Comparison of ENCODE assay signal across 10 mouse cellular contexts in the genomic region with DNA sequence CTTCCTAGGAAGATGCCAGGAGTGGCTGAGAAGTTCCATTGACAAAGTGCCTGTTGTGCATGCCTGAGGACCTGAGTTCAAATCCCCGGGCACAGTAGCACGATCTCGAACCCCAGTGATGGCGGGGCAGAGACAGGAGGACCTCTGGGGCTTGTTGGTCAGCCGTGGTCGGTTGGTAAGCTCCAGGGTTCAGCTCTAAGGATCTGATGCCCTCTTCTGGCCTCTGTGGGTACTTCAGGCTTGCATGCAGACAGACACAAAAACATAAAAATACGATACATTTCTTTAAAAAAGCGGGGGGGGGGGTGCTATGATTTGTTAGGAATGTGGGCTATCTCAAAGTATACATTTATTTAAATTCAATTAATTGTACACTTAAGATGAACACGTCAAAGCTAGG. TPM values are rescaled to one million over a fixed set of nuclear protein-coding genes. Genes with fewer than 3 reads are reported as not detected.
A peak's percentile ranks its signal among the peaks of the same experiment; 100 is the strongest.
DNase-seq lines count a peak whose midpoint lies in the region; ATAC-seq lines count a peak whose summit lies in the region.
"Had no signal": no experiment of that assay in that cellular context is flagged by ENCODE, and none has a peak within 500 bp of the region (broad histone marks: within the 10 kb centered on the region; RNA-seq: fewer than 3 reads in every experiment).

No protein-coding gene starts in this region.

- H3K4me3 ChIP-seq in intestine, embryonic 14.5 days (ENCODE audit: low read depth, low read length), result no peak overlapping the region
- H3K4me3 ChIP-seq in intestine, embryonic 16.5 days (ENCODE audit: low read length), result no peak overlapping the region
- H3K4me3 ChIP-seq in limb, embryonic 10.5 days, result no peak overlapping the region
- H3K4me3 ChIP-seq in hindbrain, embryonic 14.5 days (replicated peaks; ENCODE audit: low read length), result no peak overlapping the region
- H3K4me3 ChIP-seq: embryonic facial prominence, embryonic 15.5 days; liver, embryonic 15.5 days had no signal

- intact Hi-C loops in gastrocnemius, postnatal 14 days (cut with DNase I; ENCODE audit: low total_unique reads), result no loop called here

- 0 out of 2 replicates have a peak, but pooled peaks cover 3% of the 10 kb centered on the region for H3K9me3 ChIP-seq in intestine, embryonic 14.5 days (ENCODE audit: control insufficient read depth, low read length)
- no peaks in the 10 kb centered on the region for H3K9me3 ChIP-seq in intestine, embryonic 16.5 days (ENCODE audit: control insufficient read depth, low read length)
- 0 out of 2 replicates have a peak, but pooled peaks cover 5% of the 10 kb centered on the region for H3K9me3 ChIP-seq in limb, embryonic 10.5 days (replicated peaks)
- no peaks in the 10 kb centered on the region for H3K9me3 ChIP-seq in hindbrain, embryonic 14.5 days (ENCODE audit: control insufficient read depth, low read length)
- H3K9me3 ChIP-seq: embryonic facial prominence, embryonic 15.5 days; liver, embryonic 15.5 days had no signal

- peak; percentile 73 for DNase-seq in intestine, embryonic 14.5 days (ENCODE audit: low spot score)
- DNase-seq in A20 (ENCODE audit: low read depth, low spot score), result peak; percentile 71
- peak; percentile 28 for DNase-seq in MEL-GATA-1-ER (ENCODE audit: extremely low read depth, low read depth)
- DNase-seq in limb, embryonic 10.5 days (ENCODE audit: low spot score), result peak; percentile 68
- no peak for DNase-seq in urinary bladder, postnatal 25 days (ENCODE audit: low spot score)
- DNase-seq in gastrocnemius, postnatal 14 days, result no peak
- no peak for DNase-seq in hindbrain, embryonic 14.5 days (ENCODE audit: low spot score)

- WGBS in intestine, embryonic 14.5 days, result 60% methylated on average over 9 of the region's 9 CpGs
- 61% methylated on average over 9 of the region's 9 CpGs for WGBS in intestine, embryonic 16.5 days
- 60% methylated on average over 9 of the region's 9 CpGs for WGBS in limb, embryonic 10.5 days
- WGBS in hindbrain, embryonic 14.5 days, result 50% methylated on average over 9 of the region's 9 CpGs

- no peak for ATAC-seq in intestine, embryonic 14.5 days (replicated peaks; ENCODE audit: low FRiP score, low TSS enrichment, low read depth)
- no peak for ATAC-seq in intestine, embryonic 16.5 days
- ATAC-seq in hindbrain, embryonic 14.5 days (ENCODE audit: low FRiP score), result no peak

- no peaks in the 10 kb centered on the region for H3K27me3 ChIP-seq in intestine, embryonic 14.5 days (replicated peaks; ENCODE audit: control insufficient read depth, insufficient read depth, low read length)
- H3K27me3 ChIP-seq in intestine, embryonic 16.5 days (replicated peaks; ENCODE audit: control insufficient read depth, insufficient read depth, low read length), result no peaks in the 10 kb centered on the region
- H3K27me3 ChIP-seq in limb, embryonic 10.5 days (ENCODE audit: low read depth, poor library complexity, severe bottlenecking), result no peaks in the 10 kb centered on the region
- no peaks in the 10 kb centered on the region for H3K27me3 ChIP-seq in hindbrain, embryonic 14.5 days (ENCODE audit: control insufficient read depth, insufficient read depth, low read length)
- H3K27me3 ChIP-seq: embryonic facial prominence, embryonic 15.5 days had no signal

- H3K4me1 ChIP-seq in intestine, embryonic 14.5 days (replicated peaks; ENCODE audit: control insufficient read depth, insufficient read depth, low read length), result no peaks in the 10 kb centered on the region
- H3K4me1 ChIP-seq in intestine, embryonic 16.5 days (ENCODE audit: control insufficient read depth, insufficient read depth, low read length), result no peaks in the 10 kb centered on the region
- H3K4me1 ChIP-seq in limb, embryonic 10.5 days, result no peaks in the 10 kb centered on the region
- no peaks in the 10 kb centered on the region for H3K4me1 ChIP-seq in hindbrain, embryonic 14.5 days (replicated peaks; ENCODE audit: control insufficient read depth, insufficient read depth, low read length)
- H3K4me1 ChIP-seq: embryonic facial prominence, embryonic 15.5 days; liver, embryonic 15.5 days had no signal

- H3K36me3 ChIP-seq in intestine, embryonic 14.5 days (ENCODE audit: control insufficient read depth, insufficient read depth, low read length), result no peaks in the 10 kb centered on the region
- no peaks in the 10 kb centered on the region for H3K36me3 ChIP-seq in intestine, embryonic 16.5 days (ENCODE audit: control insufficient read depth, insufficient read depth, low read length)
- H3K36me3 ChIP-seq in limb, embryonic 10.5 days, result no peaks in the 10 kb centered on the region
- no peaks in the 10 kb centered on the region for H3K36me3 ChIP-seq in hindbrain, embryonic 14.5 days (replicated peaks; ENCODE audit: control insufficient read depth, insufficient read depth)
- H3K36me3 ChIP-seq: embryonic facial prominence, embryonic 15.5 days; liver, embryonic 15.5 days had no signal

- H3K9ac ChIP-seq in intestine, embryonic 14.5 days (ENCODE audit: low read length), result no peak overlapping the region
- H3K9ac ChIP-seq in intestine, embryonic 16.5 days (ENCODE audit: low read depth, low read length), result no peak overlapping the region
- H3K9ac ChIP-seq in hindbrain, embryonic 14.5 days, result no peak overlapping the region
- H3K9ac ChIP-seq: embryonic facial prominence, embryonic 15.5 days; liver, embryonic 15.5 days had no signal

- no peak overlapping the region for H3K4me2 ChIP-seq in intestine, embryonic 14.5 days (ENCODE audit: low read length)
- H3K4me2 ChIP-seq in intestine, embryonic 16.5 days (ENCODE audit: low read depth, low read length), result no peak overlapping the region
- H3K4me2 ChIP-seq in hindbrain, embryonic 14.5 days (replicated peaks), result no peak overlapping the region
- H3K4me2 ChIP-seq: embryonic facial prominence, embryonic 15.5 days; liver, embryonic 15.5 days had no signal

- H3K27ac ChIP-seq in intestine, embryonic 14.5 days (ENCODE audit: low read depth), result no peak overlapping the region
- no peak overlapping the region for H3K27ac ChIP-seq in intestine, embryonic 16.5 days (ENCODE audit: low read length)
- no peak overlapping the region for H3K27ac ChIP-seq in limb, embryonic 10.5 days
- no peak overlapping the region for H3K27ac ChIP-seq in hindbrain, embryonic 14.5 days
- H3K27ac ChIP-seq: embryonic facial prominence, embryonic 15.5 days; liver, embryonic 15.5 days had no signal

RNA-seq across cellular contexts. Expression of a gene that starts 11.2 kb away (rescaled TPM):
- not detected in 2 replicates for polyA plus RNA-seq in intestine, embryonic 14.5 days (2014; fragmentation: Nextera tagmentation; extraction: Ambion mirVana)
- not detected in 2 replicates for polyA plus RNA-seq in intestine, embryonic 16.5 days (2015; fragmentation: Nextera tagmentation; extraction: Ambion mirVana)
- polyA plus RNA-seq in limb, embryonic 10.5 days (2016; fragmentation: Nextera tagmentation; extraction: Ambion mirVana), result not detected in 2 replicates
- total RNA-seq in gastrocnemius, postnatal 14 days (2021), result not detected
- 0.20 and 0.23 TPM in 2 replicates for polyA plus RNA-seq in hindbrain, embryonic 14.5 days (2014; fragmentation: Nextera tagmentation; extraction: Ambion mirVana)

RNA-seq across cellular contexts. Expression of a gene that starts 43.3 kb away (rescaled TPM):
- 32.6 and 34.6 TPM in 2 replicates for polyA plus RNA-seq in intestine, embryonic 14.5 days (2014; fragmentation: Nextera tagmentation; extraction: Ambion mirVana)
- 42.9 and 43.2 TPM in 2 replicates for polyA plus RNA-seq in intestine, embryonic 16.5 days (2015; fragmentation: Nextera tagmentation; extraction: Ambion mirVana)
- polyA plus RNA-seq in limb, embryonic 10.5 days (2016; fragmentation: Nextera tagmentation; extraction: Ambion mirVana), result 10.1 and 17.7 TPM in 2 replicates
- 10 to 100 TPM; 19.7 to 44.2 TPM for total RNA-seq in gastrocnemius, postnatal 14 days (2021)
- 26.3 and 29.0 TPM in 2 replicates for polyA plus RNA-seq in hindbrain, embryonic 14.5 days (2014; fragmentation: Nextera tagmentation; extraction: Ambion mirVana)

RNA-seq across cellular contexts. Expression of a gene that starts 59.8 kb away (rescaled TPM):
- 0.35 and 0.49 TPM in 2 replicates for polyA plus RNA-seq in intestine, embryonic 14.5 days (2014; fragmentation: Nextera tagmentation; extraction: Ambion mirVana)
- 0.43 and 0.57 TPM in 2 replicates for polyA plus RNA-seq in intestine, embryonic 16.5 days (2015; fragmentation: Nextera tagmentation; extraction: Ambion mirVana)
- polyA plus RNA-seq in limb, embryonic 10.5 days (2016; fragmentation: Nextera tagmentation; extraction: Ambion mirVana), result 0.80 TPM in 1 of 2 replicates, not detected in the other
- total RNA-seq in gastrocnemius, postnatal 14 days (2021), result 1 to 10 TPM; 1.4 to 2.0 TPM
- polyA plus RNA-seq in hindbrain, embryonic 14.5 days (2014; fragmentation: Nextera tagmentation; extraction: Ambion mirVana), result 2.5 and 3.6 TPM in 2 replicates

Comparison
In these comparisons a context has a peak if more than half of its experiments do, and no peak if none do; other contexts are left out.
1. DNase-seq: peak in intestine, embryonic 14.5 days (single experiment), A20 (single experiment), MEL-GATA-1-ER (single experiment) and limb, embryonic 10.5 days (single experiment); none in urinary bladder, postnatal 25 days (single experiment), gastrocnemius, postnatal 14 days (single experiment) and hindbrain, embryonic 14.5 days (single experiment).